Mouse (Mus musculus) left cerebral cortex, adult 2 months (tissue): Measurements from ENCODE around the gene Gm3404. TPM values are rescaled to one million over a fixed set of nuclear protein-coding genes. Genes with fewer than 3 reads are reported as not detected.
A peak's percentile ranks its signal among the peaks of the same experiment; 100 is the strongest.
"Not testable (repeated sequence)": the region's sequence is repeated elsewhere in the genome, so short reads cannot be mapped to it uniquely, and the experiment has no call there.

ENCODE experiments used
- DNase-seq, 2 experiments: peaks; one replicate each; pipeline ENCODE4 v3.0.0; 2021 to 2022; ENCODE audit warnings: low spot score in 2 of 2, mixed read lengths in 1 of 2; ENCODE audit errors: extremely low spot score in 1 of 2
- H3K27ac ChIP-seq: fragments of 200-600 bp; 2 replicates; pipeline ENCODE4 v1.8.1; 2022
- H3K4me3 ChIP-seq: fragments of 200-600 bp; 2 replicates; pipeline ENCODE4 v1.8.1; 2022
- CTCF ChIP-seq: fragments of 200-600 bp; IDR thresholded peaks from 2 replicates; pipeline ENCODE4 v1.8.1; 2022; ENCODE audit warnings: antibody characterized with exemption, mild to moderate bottlenecking, moderate library complexity
- intact Hi-C: fragments of 180-260 bp; cut with DNase I; formaldehyde crosslinking; loops from one replicate; pipeline ENCODE4 v1.15.1; 2025
- long read RNA-seq, 2 experiments: library from polyadenylated mRNA; stranded (forward); transcript quantifications; one replicate each; pipeline ENCODE4 v2.0.0; 2021; ENCODE audit warnings: borderline mapping rate in 2 of 2
- total RNA-seq, 2 experiments: library from RNA; stranded (reverse); gene quantifications; 2 replicates each; pipeline ENCODE4 v1.2.3; 2021

Gene Gm3404
- total RNA-seq = not detected
- long read RNA-seq, experiment 1 = 0 reads
- long read RNA-seq, experiment 2 = 0 reads

- intact Hi-C loops, H3K4me3 ChIP-seq, H3K27ac ChIP-seq, DNase-seq: not testable (repeated sequence)
These were observed at the start of gene Gm3404 for GRCm38 (mm10) chr5:146525501-146525900. Gene Gm3404 (plus strand): TSS chr5:146525801.

GRCm38 (mm10) chr5:146479564-146479963 is 46.0 kb upstream of the Gm3404 start:
- intact Hi-C loops = loop anchor here (10.0 kb wide), 1 partner anchor 285 kb away; no protein-coding TSS in a partner anchor
- H3K27ac ChIP-seq, H3K4me3 ChIP-seq: not testable (repeated sequence)
- peak; percentile 36 to 52 for DNase-seq
- TF ChIP-seq CTCF = peak; percentile 64

- DNase-seq, H3K4me3 ChIP-seq, H3K27ac ChIP-seq, intact Hi-C loops: not testable (repeated sequence)
These were observed 43.9 kb upstream of the Gm3404 start, which contains the start of gene Gm6408 for GRCm38 (mm10) chr5:146481665-146482064. Gene Gm6408 (plus strand): TSS chr5:146481965.

- intact Hi-C loops, H3K27ac ChIP-seq: not testable (repeated sequence)
- DNase-seq = peak; percentile 37 to 44
These were observed 36.6 kb upstream of the Gm3404 start for GRCm38 (mm10) chr5:146488959-146489358.

GRCm38 (mm10) chr5:146491063-146491462 is 34.5 kb upstream of the Gm3404 start, which contains the start of gene Gm6370:
Gene Gm6370 (plus strand): TSS chr5:146491363.
- H3K27ac ChIP-seq, DNase-seq, H3K4me3 ChIP-seq, intact Hi-C loops: not testable (repeated sequence)

More at GRCm38 (mm10) chr5:146488959-146489358, 36.6 kb upstream of the Gm3404 start:
- not testable (repeated sequence) for H3K4me3 ChIP-seq
- peak; percentile 45 for TF ChIP-seq CTCF

GRCm38 (mm10) chr5:146502099-146502498 is 23.5 kb upstream of the Gm3404 start, which contains the start of gene 4930449I24Rik:
Gene 4930449I24Rik (plus strand): TSS chr5:146502399.
- H3K27ac ChIP-seq, H3K4me3 ChIP-seq, intact Hi-C loops, DNase-seq: not testable (repeated sequence)

- H3K4me3 ChIP-seq, H3K27ac ChIP-seq, intact Hi-C loops, DNase-seq: not testable (repeated sequence)
These were observed 11.8 kb upstream of the Gm3404 start, which contains the start of gene Gm3402 for GRCm38 (mm10) chr5:146513823-146514222. Gene Gm3402 (plus strand): TSS chr5:146514123.

GRCm38 (mm10) chr5:146537347-146537746 is 11.7 kb downstream of the Gm3404 start, which contains the start of gene Gm3409:
Gene Gm3409 (plus strand): TSS chr5:146537647.
- H3K27ac ChIP-seq, intact Hi-C loops, DNase-seq, H3K4me3 ChIP-seq: not testable (repeated sequence)

- H3K4me3 ChIP-seq, DNase-seq, intact Hi-C loops, H3K27ac ChIP-seq: not testable (repeated sequence)
These were observed 30.2 kb downstream of the Gm3404 start, which contains the start of gene Gm3415 for GRCm38 (mm10) chr5:146555836-146556235. Gene Gm3415 (plus strand): TSS chr5:146556136.

- peak; percentile 39 for TF ChIP-seq CTCF
- intact Hi-C loops = no loop called here
These were observed 38.7 kb downstream of the Gm3404 start for GRCm38 (mm10) chr5:146564259-146564658.

GRCm38 (mm10) chr5:146567054-146567453 is 41.5 kb downstream of the Gm3404 start:
- intact Hi-C loops = no loop called here
- H3K4me3 ChIP-seq = no peak overlapping the region
- no peak for DNase-seq
- H3K27ac ChIP-seq = no peak overlapping the region
- peak; percentile 34 for TF ChIP-seq CTCF

More at GRCm38 (mm10) chr5:146564259-146564658, 38.7 kb downstream of the Gm3404 start:
- Histone ChIP-seq H3K27ac (no peak overlapping the region), H3K4me3 (no peak overlapping the region)
- DNase-seq = no peak

- H3K27ac ChIP-seq, H3K4me3 ChIP-seq, intact Hi-C loops, DNase-seq: not testable (repeated sequence)
These were observed 44.6 kb downstream of the Gm3404 start for GRCm38 (mm10) chr5:146570179-146570578.

- intact Hi-C loops = loop anchor here (2.0 kb wide), 1 partner anchor 99 kb away; no protein-coding TSS in a partner anchor
- H3K4me3 ChIP-seq = not testable (repeated sequence)
- peak overlapping the region; percentile 44 for H3K27ac ChIP-seq
- DNase-seq = peak in 1 of 2 experiments; percentile 49
These were observed 46.5 kb downstream of the Gm3404 start for GRCm38 (mm10) chr5:146571830-146572734.
